Mouse (Mus musculus): ENCODE results near the gene Zfp704.

GRCm38 (mm10) chr3:9407801-9408200, 202.1 kb downstream of the Zfp704 start:
- no peak for TF ChIP-seq GATA1 (IDR thresholded peaks at IDR 0.05; ENCODE audit: borderline replicate concordance, low read length)
- TF ChIP-seq FLI1 (IDR thresholded peaks at IDR 0.05; ENCODE audit: low read length), result no peak

All from megakaryocyte, embryonic 14.5 days (primary cell).